Mouse (Mus musculus) liver, adult 2 months (tissue): Measurements from ENCODE around the gene Olfr561. TPM values are rescaled to one million over a fixed set of nuclear protein-coding genes. Genes with fewer than 3 reads are reported as not detected.

Experiments
- DNase-seq: peaks from one replicate; pipeline ENCODE4 v3.0.0-alpha.2; 2011; ENCODE audit warnings: low read depth, low spot score; ENCODE audit errors: extremely low read depth
- H3K27ac ChIP-seq: fragments of 200-500 bp; replicated peaks from 2 replicates; pipeline ENCODE4 v1.5.1; 2012; ENCODE audit warnings: low read depth, mild to moderate bottlenecking, control low read depth, inconsistent platforms, low read length; ENCODE audit not compliant: insufficient read depth
- H3K27me3 ChIP-seq: fragments of 200-500 bp; 2 replicates; pipeline ENCODE4 v1.6.1; 2012; ENCODE audit warnings: mild to moderate bottlenecking, moderate library complexity, low read length, inconsistent platforms; ENCODE audit not compliant: control insufficient read depth, insufficient read depth
- H3K36me3 ChIP-seq: fragments of 200-500 bp; 2 replicates; pipeline ENCODE4 v1.6.1; 2012; ENCODE audit warnings: low read length, inconsistent platforms; ENCODE audit not compliant: control insufficient read depth, insufficient read depth
- H3K4me1 ChIP-seq: fragments of 200-500 bp; 2 replicates; pipeline ENCODE4 v1.6.1; 2011; ENCODE audit warnings: low read length; ENCODE audit not compliant: control insufficient read depth, insufficient read depth
- H3K4me3 ChIP-seq: fragments of 200-500 bp; 2 replicates; pipeline ENCODE4 v1.5.1; 2011; ENCODE audit warnings: low read depth, mild to moderate bottlenecking, control low read depth, low read length, moderate library complexity; ENCODE audit not compliant: insufficient read depth
- H3K79me2 ChIP-seq: fragments of 200-500 bp; 2 replicates; pipeline ENCODE4 v1.6.1; 2012; ENCODE audit warnings: inconsistent platforms, mild to moderate bottlenecking, low read length, moderate library complexity; ENCODE audit not compliant: control insufficient read depth, insufficient read depth
- H3K9ac ChIP-seq: fragments of 200-500 bp; 2 replicates; pipeline ENCODE4 v1.6.1; 2012; ENCODE audit warnings: low read depth, mild to moderate bottlenecking, control low read depth, inconsistent platforms, low read length
- CTCF ChIP-seq: fragments of 200-500 bp; IDR thresholded peaks from 2 replicates; pipeline ENCODE4 v1.5.1; 2011; ENCODE audit warnings: low read depth, low read length, control low read depth
- POLR2A ChIP-seq: fragments of 200-500 bp; IDR thresholded peaks from 2 replicates; pipeline ENCODE4 v1.6.1; 2011; ENCODE audit warnings: low read length, control low read depth; ENCODE audit not compliant: insufficient read depth; ENCODE audit errors: extremely low read depth
- polyA plus RNA-seq: library from polyadenylated mRNA; depleted of rRNA; stranded (reverse); fragments of >200 nt; gene quantifications from 2 replicates; pipeline ENCODE4 v1.2.3, GENCODE M21; 2012; rRNA removed
- total RNA-seq: library from RNA; depleted of rRNA; stranded (reverse); fragments of >200 nt; gene quantifications from 2 replicates; pipeline ENCODE4 v1.2.3, GENCODE M21; 2014; rRNA removed

The Olfr561 gene
- total and polyA plus RNA-seq, 2 experiments: not detected

- H3K27ac ChIP-seq: no peak within 1 kb of the TSS
- no peaks in the 10 kb centered on the region for H3K79me2 ChIP-seq
- no peak for DNase-seq
- no peaks in the 10 kb centered on the region for H3K27me3 ChIP-seq
- no peaks in the 10 kb centered on the region for H3K4me1 ChIP-seq
- H3K36me3 ChIP-seq: no peaks in the 10 kb centered on the region
- no peak within 1 kb of the TSS for H3K4me3 ChIP-seq
- TF ChIP-seq CTCF: no peak
- no peak for TF ChIP-seq POLR2A
- no peak within 1 kb of the TSS for H3K9ac ChIP-seq
Observed at GRCm38 (mm10) chr7:102803180-102803579, 32.2 kb downstream of the Olfr561 start, which contains the start of gene Olfr564. Gene Olfr564, plus strand, starts transcription at chr7:102803480.

Other genes starting within 250 kb of the Olfr561 start
Only the 30 nearest of the 31 such genes appear.
- not detected in 2 replicates for gene Olfr548-ps1, start 230.3 kb upstream of the Olfr561 start, total RNA-seq
- gene Olfr548-ps1, start 230.3 kb upstream of the Olfr561 start, polyA plus RNA-seq: not detected in 2 replicates
- not detected in 2 replicates for gene Olfr549, start 221.4 kb upstream of the Olfr561 start, total RNA-seq
- not detected in 2 replicates for gene Olfr549, start 221.4 kb upstream of the Olfr561 start, polyA plus RNA-seq
- gene Trim21, start 205.7 kb upstream of the Olfr561 start, total RNA-seq: 8.3 and 10.1 TPM in 2 replicates
- 3.0 and 3.6 TPM in 2 replicates for gene Trim21, start 205.7 kb upstream of the Olfr561 start, polyA plus RNA-seq
- not detected in 2 replicates for gene Olfr550, start 199.8 kb upstream of the Olfr561 start, total RNA-seq
- gene Olfr550, start 199.8 kb upstream of the Olfr561 start, polyA plus RNA-seq: not detected in 2 replicates
- not detected in 2 replicates for gene Olfr551, start 179.3 kb upstream of the Olfr561 start, total RNA-seq
- gene Olfr551, start 179.3 kb upstream of the Olfr561 start, polyA plus RNA-seq: not detected in 2 replicates
- gene Olfr552, start 173.5 kb upstream of the Olfr561 start, total RNA-seq: not detected in 2 replicates
- gene Olfr552, start 173.5 kb upstream of the Olfr561 start, polyA plus RNA-seq: not detected in 2 replicates
- gene Olfr553, start 153.0 kb upstream of the Olfr561 start, total RNA-seq: not detected in 2 replicates
- not detected in 2 replicates for gene Olfr553, start 153.0 kb upstream of the Olfr561 start, polyA plus RNA-seq
- not detected in 2 replicates for gene Olfr554, start 132.8 kb upstream of the Olfr561 start, total RNA-seq
- not detected in 2 replicates for gene Olfr554, start 132.8 kb upstream of the Olfr561 start, polyA plus RNA-seq
- not detected in 2 replicates for gene Olfr555, start 112.4 kb upstream of the Olfr561 start, total RNA-seq
- not detected in 2 replicates for gene Olfr555, start 112.4 kb upstream of the Olfr561 start, polyA plus RNA-seq
- gene Olfr556, start 106.3 kb upstream of the Olfr561 start, total RNA-seq: not detected in 2 replicates
- not detected in 2 replicates for gene Olfr556, start 106.3 kb upstream of the Olfr561 start, polyA plus RNA-seq
- gene Trim68, start 83.9 kb upstream of the Olfr561 start, total RNA-seq: 2.3 and 3.0 TPM in 2 replicates
- gene Trim68, start 83.9 kb upstream of the Olfr561 start, polyA plus RNA-seq: 2.7 and 4.7 TPM in 2 replicates
- not detected in 2 replicates for gene Olfr557, start 75.3 kb upstream of the Olfr561 start, total RNA-seq
- gene Olfr557, start 75.3 kb upstream of the Olfr561 start, polyA plus RNA-seq: not detected in 2 replicates
- 0.07 TPM in 1 of 2 replicates, not detected in the other for gene Olfr558, start 69.0 kb upstream of the Olfr561 start, total RNA-seq
- gene Olfr558, start 69.0 kb upstream of the Olfr561 start, polyA plus RNA-seq: 0.02 TPM in 2 replicates
- gene Olfr33, start 52.2 kb upstream of the Olfr561 start, total RNA-seq: not detected in 2 replicates
- not detected in 2 replicates for gene Olfr33, start 52.2 kb upstream of the Olfr561 start, polyA plus RNA-seq
- not detected in 2 replicates for gene Olfr559, start 43.7 kb upstream of the Olfr561 start, total RNA-seq
- gene Olfr559, start 43.7 kb upstream of the Olfr561 start, polyA plus RNA-seq: not detected in 2 replicates
- not detected in 2 replicates for gene Olfr560, start 11.9 kb upstream of the Olfr561 start, total RNA-seq
- not detected in 2 replicates for gene Olfr560, start 11.9 kb upstream of the Olfr561 start, polyA plus RNA-seq
- gene Olfr78, start 11.8 kb upstream of the Olfr561 start, total RNA-seq: 0.09 TPM in 1 of 2 replicates, not detected in the other
- gene Olfr78, start 11.8 kb upstream of the Olfr561 start, polyA plus RNA-seq: not detected in 2 replicates
- not detected in 2 replicates for gene Olfr564, start 32.3 kb downstream of the Olfr561 start, total RNA-seq
- not detected in 2 replicates for gene Olfr564, start 32.3 kb downstream of the Olfr561 start, polyA plus RNA-seq
- not detected in 2 replicates for gene Olfr566, start 87.5 kb downstream of the Olfr561 start, total RNA-seq
- not detected in 2 replicates for gene Olfr566, start 87.5 kb downstream of the Olfr561 start, polyA plus RNA-seq
- not detected in 2 replicates for gene Olfr568, start 105.9 kb downstream of the Olfr561 start, total RNA-seq
- not detected in 2 replicates for gene Olfr568, start 105.9 kb downstream of the Olfr561 start, polyA plus RNA-seq
- not detected in 2 replicates for gene Olfr569, start 119.7 kb downstream of the Olfr561 start, total RNA-seq
- gene Olfr569, start 119.7 kb downstream of the Olfr561 start, polyA plus RNA-seq: not detected in 2 replicates
- not detected in 2 replicates for gene Olfr570, start 123.4 kb downstream of the Olfr561 start, total RNA-seq
- not detected in 2 replicates for gene Olfr570, start 123.4 kb downstream of the Olfr561 start, polyA plus RNA-seq
- gene Olfr571, start 146.3 kb downstream of the Olfr561 start, total RNA-seq: not detected in 2 replicates
- gene Olfr571, start 146.3 kb downstream of the Olfr561 start, polyA plus RNA-seq: not detected in 2 replicates
- gene Olfr572, start 153.2 kb downstream of the Olfr561 start, total RNA-seq: not detected in 2 replicates
- not detected in 2 replicates for gene Olfr572, start 153.2 kb downstream of the Olfr561 start, polyA plus RNA-seq
- not detected in 2 replicates for gene Olfr573-ps1, start 171.4 kb downstream of the Olfr561 start, total RNA-seq
- not detected in 2 replicates for gene Olfr573-ps1, start 171.4 kb downstream of the Olfr561 start, polyA plus RNA-seq
- not detected in 2 replicates for gene Olfr574, start 177.2 kb downstream of the Olfr561 start, total RNA-seq
- not detected in 2 replicates for gene Olfr574, start 177.2 kb downstream of the Olfr561 start, polyA plus RNA-seq
- gene Olfr575, start 187.6 kb downstream of the Olfr561 start, total RNA-seq: not detected in 2 replicates
- not detected in 2 replicates for gene Olfr575, start 187.6 kb downstream of the Olfr561 start, polyA plus RNA-seq
- gene Olfr576, start 191.4 kb downstream of the Olfr561 start, total RNA-seq: not detected in 2 replicates
- not detected in 2 replicates for gene Olfr576, start 191.4 kb downstream of the Olfr561 start, polyA plus RNA-seq
- not detected in 2 replicates for gene Olfr577, start 204.7 kb downstream of the Olfr561 start, total RNA-seq
- not detected in 2 replicates for gene Olfr577, start 204.7 kb downstream of the Olfr561 start, polyA plus RNA-seq
- gene Olfr578, start 218.1 kb downstream of the Olfr561 start, total RNA-seq: not detected in 2 replicates
- gene Olfr578, start 218.1 kb downstream of the Olfr561 start, polyA plus RNA-seq: not detected in 2 replicates